Mouse (Mus musculus) CH12.LX (cell line): ENCODE measurements around the gene Fam129c. TPM values are rescaled to one million over a fixed set of nuclear protein-coding genes. Genes with fewer than 3 reads are reported as not detected.

Experiments used
- DNase-seq: peaks from one replicate; pipeline ENCODE4 v3.0.0-alpha.2; 2013; ENCODE audit errors: extremely low read depth
- H3K27ac ChIP-seq: 2 replicates; pipeline ENCODE4 v1.5.1; 2012; ENCODE audit warnings: low read depth, mild to moderate bottlenecking, control low read depth, moderate library complexity; ENCODE audit not compliant: insufficient read depth
- H3K27me3 ChIP-seq: replicated peaks from 2 replicates; pipeline ENCODE3; 2012; ENCODE audit warnings: inconsistent platforms
- H3K36me3 ChIP-seq, 2 experiments: replicated peaks in 1 of 2; 2 replicates each; pipeline versions ENCODE3 to v1.6.1; 2012; ENCODE audit warnings: inconsistent platforms in 1 of 2, low read length in 1 of 2, mild to moderate bottlenecking in 1 of 2, mixed read lengths in 1 of 2, moderate library complexity in 1 of 2; ENCODE audit not compliant: control insufficient read depth in 1 of 2, insufficient read depth in 1 of 2
- H3K4me1 ChIP-seq, 2 experiments: 2 replicates each; pipeline ENCODE4 v1.6.1; 2012; ENCODE audit warnings: inconsistent platforms in 1 of 2, moderate library complexity in 1 of 2; ENCODE audit not compliant: insufficient read depth in 2 of 2, control insufficient read depth in 1 of 2
- H3K4me2 ChIP-seq: 2 replicates; pipeline ENCODE4 v1.6.1; 2012; ENCODE audit warnings: low read depth, mild to moderate bottlenecking, control low read depth; ENCODE audit not compliant: poor library complexity, insufficient read depth, severe bottlenecking
- H3K4me3 ChIP-seq, 3 experiments: fragments of 150-350 bp in 1 of 3; sonication (generic) in 1 of 3; replicated peaks in 1 of 3; 2 replicates each; pipeline versions ENCODE3 to v1.5.1; 2011 to 2012; ENCODE audit warnings: low read depth in 2 of 3, low read length in 2 of 3, mild to moderate bottlenecking in 2 of 3, moderate library complexity in 2 of 3, control low read depth in 1 of 3, improper control_type of control experiment in 1 of 3, inconsistent platforms in 1 of 3, mixed read lengths in 1 of 3; ENCODE audit not compliant: poor library complexity in 1 of 3
- H3K79me2 ChIP-seq: replicated peaks from 2 replicates; pipeline ENCODE4 v1.6.1; 2012; ENCODE audit warnings: mild to moderate bottlenecking, moderate library complexity; ENCODE audit not compliant: control insufficient read depth, poor library complexity, insufficient read depth, severe bottlenecking; ENCODE audit errors: extremely low read depth
- H3K9ac ChIP-seq: 2 replicates; pipeline ENCODE4 v1.6.1; 2012; ENCODE audit warnings: low read depth, mild to moderate bottlenecking, control low read depth, moderate library complexity; ENCODE audit not compliant: insufficient read depth
- H3K9me3 ChIP-seq: replicated peaks from 2 replicates; pipeline ENCODE3; 2012; ENCODE audit warnings: low read length, inconsistent platforms, mixed read lengths
- ELF1 ChIP-seq: IDR thresholded peaks from 2 replicates; pipeline ENCODE4 v1.6.1; 2014; ENCODE audit warnings: low read depth, mild to moderate bottlenecking, inconsistent platforms, low read length, improper control_type of control experiment
- EP300 ChIP-seq: IDR thresholded peaks from 2 replicates; pipeline ENCODE4 v1.6.1; 2011; ENCODE audit warnings: low read length, improper control_type of control experiment
- JUN ChIP-seq: IDR thresholded peaks from 2 replicates; pipeline ENCODE4 v1.6.1; 2011; ENCODE audit warnings: low read depth, mild to moderate bottlenecking, low read length, improper control_type of control experiment, moderate library complexity; ENCODE audit not compliant: insufficient read depth
- MAX ChIP-seq: IDR thresholded peaks from 2 replicates; pipeline ENCODE4 v1.6.1; 2011; ENCODE audit warnings: low read length, improper control_type of control experiment
- MYC ChIP-seq: IDR thresholded peaks from 2 replicates; pipeline ENCODE4 v1.6.1; 2011; ENCODE audit warnings: low read depth, mild to moderate bottlenecking, improper control_type of control experiment, low read length
- POLR2AphosphoS2 ChIP-seq: IDR thresholded peaks from 2 replicates; pipeline ENCODE4 v1.6.1; 2011; ENCODE audit warnings: low read depth, low read length, improper control_type of control experiment
- SIN3A ChIP-seq: IDR thresholded peaks from 2 replicates; pipeline ENCODE4 v1.6.1; 2012; ENCODE audit warnings: low read length, improper control_type of control experiment, inconsistent platforms
- SMC3 ChIP-seq: IDR thresholded peaks from 2 replicates; pipeline ENCODE4 v1.6.1; 2011; ENCODE audit warnings: low read depth, low read length, improper control_type of control experiment
- TCF12 ChIP-seq: IDR thresholded peaks from 2 replicates; pipeline ENCODE4 v1.6.1; 2014; ENCODE audit warnings: low read depth, mild to moderate bottlenecking, inconsistent platforms, low read length, improper control_type of control experiment
- dilution Hi-C: fragments of 300-500 bp; cut with MboI; formaldehyde crosslinking; loops from 2 replicates; pipeline ENCODE4 v1.14.3; 2020; ENCODE audit warnings: low sequenced_read_pairs; ENCODE audit not compliant: extremely low pct_unique_long_range_greater_than_20kb, extremely low pct_ligation_motif_present
- in situ Hi-C: fragments of 300-500 bp; cut with MboI; formaldehyde crosslinking; loops from 3 replicates; pipeline ENCODE4 v1.14.3; 2019; ENCODE audit warnings: low sequenced_read_pairs, low pct_ligation_motif_present, low pct_unique_long_range_greater_than_20kb, mixed read lengths
- polyA plus RNA-seq: library from polyadenylated mRNA; unstranded; fragments of >175 nt; gene quantifications from 2 replicates; pipeline ENCODE4 v1.2.1, GENCODE M21; 2012; ENCODE audit warnings: low read depth; ENCODE audit not compliant: insufficient read length
- total RNA-seq, 2 experiments: library from RNA; depleted of rRNA; stranded (reverse); fragments of 300-350 nt in 1 of 2; fragments of >200 nt in 1 of 2; gene quantifications; 2 replicates each; pipeline ENCODE4 v1.2.3; 2012 to 2014

The Fam129c gene
- total and polyA plus RNA-seq, 3 experiments: 89.2 to 98.6 (median 95.2) TPM

GRCm38 (mm10) chr8:71598375-71598774 is 927 bp downstream of the Fam129c start (continued):
- TF ChIP-seq SMC3 (no peak), MAX (0 out of 2 replicates have a peak, but pooled peaks have one; percentile 45), TCF12 (peak; percentile 72), JUN (peak; percentile 6; the same call in 1 of the 2 replicates), ELF1 (no peak), EP300 (peak; percentile 50; the same call in 1 of the 2 replicates)

- H3K9me3 ChIP-seq: no peaks in the 10 kb centered on the region
- no peak overlapping the region for H3K4me2 ChIP-seq
- H3K27me3 ChIP-seq: no peaks in the 10 kb centered on the region
- peaks cover 30 to 60% of the 10 kb centered on the region in 2 experiments for H3K36me3 ChIP-seq
- no peak for DNase-seq
- in situ Hi-C loops: no loop called here
- H3K4me3 ChIP-seq: peak overlapping the region; percentile 36 to 71 (median 63)
- peaks cover 6% of the 10 kb centered on the region for H3K79me2 ChIP-seq
- TF ChIP-seq SIN3A (peak; percentile 33; the same call in 1 of the 2 replicates), MYC (no peak)
- TF ChIP-seq, all 38 proteins: peak for 1
- H3K4me1 ChIP-seq: peaks cover 42 to 76% of the 10 kb centered on the region in 2 experiments
- H3K9ac ChIP-seq: no peak overlapping the region; the same call in 1 of the 2 replicates
- peak overlapping the region; percentile 69 for H3K27ac ChIP-seq
- dilution Hi-C loops: no loop called here
Observed at GRCm38 (mm10) chr8:71598841-71599240, 1.4 kb downstream of the Fam129c start.

DNA sequence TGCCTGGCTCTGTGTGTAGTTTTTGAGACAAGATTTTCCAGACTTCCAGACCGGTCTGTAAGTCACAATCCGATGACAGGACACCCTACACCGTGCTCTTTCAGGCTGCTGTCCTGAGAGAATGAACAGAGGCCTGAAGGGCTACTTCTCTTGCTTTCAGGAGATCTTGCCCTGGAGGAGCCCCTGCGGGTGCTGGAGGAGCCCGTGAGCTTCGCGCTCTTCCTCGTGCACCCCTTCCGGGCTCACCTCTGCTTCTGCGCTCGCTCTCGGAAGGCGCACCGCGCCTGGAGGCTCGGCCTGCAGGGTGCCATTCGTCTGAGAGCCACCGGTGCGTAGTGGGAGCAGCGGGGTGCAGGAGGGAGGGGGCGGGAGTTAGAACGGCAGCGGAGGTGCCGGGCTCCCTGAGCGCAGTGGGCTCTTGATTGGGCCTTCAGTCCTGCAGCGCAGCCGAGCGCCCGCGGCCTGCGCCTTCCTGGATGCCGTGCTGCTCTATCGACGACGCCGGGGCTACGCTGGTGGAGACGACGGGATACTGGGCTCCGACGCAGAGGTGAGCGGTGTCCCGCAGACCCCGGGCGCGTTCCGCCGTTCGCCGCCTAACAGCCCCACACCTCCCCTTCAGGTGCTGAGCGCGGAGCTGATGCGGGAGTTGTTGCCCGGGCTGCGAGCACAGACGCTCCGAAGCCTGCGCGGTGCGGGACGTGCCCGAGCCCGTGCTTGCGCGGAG is 4.7 kb downstream of the Fam129c start:
- DNase-seq: no peak
- H3K4me3 ChIP-seq: no peak overlapping the region
- dilution Hi-C loops: no loop called here
- peaks cover 43 to 89% of the 10 kb centered on the region in 2 experiments for H3K4me1 ChIP-seq
- H3K9ac ChIP-seq: no peak overlapping the region
- in situ Hi-C loops: no loop called here
- TF ChIP-seq POLR2AphosphoS2: peak; percentile 10; the same call in 1 of the 2 replicates
- no peak for TF ChIP-seq TCF12
- TF ChIP-seq, all 38 proteins: peak for 1
- Histone ChIP-seq H3K27me3 (no peaks in the 10 kb centered on the region), H3K79me2 (no peaks in the 10 kb centered on the region), H3K9me3 (no peaks in the 10 kb centered on the region), H3K36me3 (peaks cover 54 to 82% of the 10 kb centered on the region in 2 experiments), H3K4me2 (no peak overlapping the region), H3K27ac (no peak overlapping the region)
